Mouse (Mus musculus): Measurements from ENCODE around the gene Cep44.

Gene Cep44

DNA sequence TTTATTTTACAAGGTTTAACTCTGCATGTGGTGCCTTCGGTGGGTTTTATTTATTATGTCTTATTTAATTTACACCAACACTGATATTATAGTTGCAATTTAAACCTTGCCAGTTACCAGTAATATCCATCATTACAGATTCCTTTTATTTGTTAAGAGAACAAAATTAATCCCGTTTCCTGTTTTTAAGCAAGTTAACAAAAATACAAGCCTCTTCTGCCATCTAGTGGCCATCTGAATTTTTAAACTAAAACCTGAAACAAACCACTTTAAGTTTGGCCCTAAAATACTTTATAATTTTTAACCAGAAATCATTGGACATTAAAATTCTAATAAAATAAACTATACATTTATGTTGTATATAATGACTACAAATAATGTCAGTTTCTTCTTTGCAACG lies 64.8 kb downstream of the Cep44 start:
- in situ Hi-C loops (cut with MboI), result no loop called here

Data from mature B cell (primary cell).